Mouse (Mus musculus) ES-CJ7 (cell line): ENCODE measurements around the gene Mxra8.
A peak's percentile ranks its signal among the peaks of the same experiment; 100 is the strongest.

Experiments used
- DNase-seq: peaks from one replicate; pipeline ENCODE4 v3.0.0; 2011; ENCODE audit warnings: low read depth, low spot score

Mxra8 gene

GRCm38 (mm10) chr4:155839483-155839910 is at the start of gene Mxra8:
TSS of gene Mxra8 (plus strand) at chr4:155839680.
- peak; percentile 73 for DNase-seq

GRCm38 (mm10) chr4:155790021-155790489 is 49.4 kb upstream of the Mxra8 start, which contains the start of gene Ankrd65:
TSS of gene Ankrd65 (plus strand) at chr4:155790439.
- no peak for DNase-seq

GRCm38 (mm10) chr4:155790650-155791161 is 48.8 kb upstream of the Mxra8 start:
- no peak for DNase-seq

GRCm38 (mm10) chr4:155791240-155791933 is 48.1 kb upstream of the Mxra8 start:
- DNase-seq, result no peak

- DNase-seq, result no peak
These were observed 45.8 kb upstream of the Mxra8 start for GRCm38 (mm10) chr4:155793730-155794129.

- no peak for DNase-seq
These were observed 37.4 kb upstream of the Mxra8 start for GRCm38 (mm10) chr4:155802075-155802474.

GRCm38 (mm10) chr4:155802741-155803339 is 36.6 kb upstream of the Mxra8 start, which contains the start of gene Mrpl20:
TSS of gene Mrpl20 (plus strand) at chr4:155802878.
- DNase-seq, result peak; percentile 74

GRCm38 (mm10) chr4:155803340-155804041 is 36.0 kb upstream of the Mxra8 start:
- DNase-seq, result peak; percentile 96

- no peak for DNase-seq
These were observed 31.6 kb upstream of the Mxra8 start for GRCm38 (mm10) chr4:155807841-155808240.

GRCm38 (mm10) chr4:155811929-155812664 is 27.4 kb upstream of the Mxra8 start, which contains the start of gene Ccnl2:
TSS of gene Ccnl2 (plus strand) at chr4:155812489.
- peak; percentile 96 for DNase-seq

- DNase-seq, result peak; percentile 62
These were observed 26.8 kb upstream of the Mxra8 start for GRCm38 (mm10) chr4:155812665-155813181.

- no peak for DNase-seq
These were observed 21.9 kb upstream of the Mxra8 start for GRCm38 (mm10) chr4:155817533-155817932.

GRCm38 (mm10) chr4:155821025-155821424 is 18.5 kb upstream of the Mxra8 start:
- peak; percentile 48 for DNase-seq

GRCm38 (mm10) chr4:155823443-155823842 is 16.0 kb upstream of the Mxra8 start:
- no peak for DNase-seq

- no peak for DNase-seq
These were observed 9.6 kb upstream of the Mxra8 start for GRCm38 (mm10) chr4:155829866-155830265.

GRCm38 (mm10) chr4:155830596-155830995 is 8.9 kb upstream of the Mxra8 start:
- no peak for DNase-seq

- DNase-seq, result peak; percentile 97
These were observed 8.2 kb upstream of the Mxra8 start, which contains the start of gene Aurkaip1 for GRCm38 (mm10) chr4:155831205-155831766. TSS of gene Aurkaip1 (plus strand) at chr4:155831272.

- DNase-seq, result no peak
These were observed 7.6 kb upstream of the Mxra8 start for GRCm38 (mm10) chr4:155831831-155832230.

- DNase-seq, result no peak
These were observed 7.2 kb upstream of the Mxra8 start for GRCm38 (mm10) chr4:155832321-155832720.

GRCm38 (mm10) chr4:155833234-155833633 is 6.2 kb upstream of the Mxra8 start:
- no peak for DNase-seq

- peak; percentile 83 for DNase-seq
These were observed 5.6 kb upstream of the Mxra8 start for GRCm38 (mm10) chr4:155833836-155834235.
